Mouse (Mus musculus): ENCODE measurements around the gene Smad3. TPM values are rescaled to one million over a fixed set of nuclear protein-coding genes. Genes with fewer than 3 reads are reported as not detected.

Gene Smad3
- polyA plus RNA-seq, 1 experiment from 2014 or later, result 5.4 TPM

DNA sequence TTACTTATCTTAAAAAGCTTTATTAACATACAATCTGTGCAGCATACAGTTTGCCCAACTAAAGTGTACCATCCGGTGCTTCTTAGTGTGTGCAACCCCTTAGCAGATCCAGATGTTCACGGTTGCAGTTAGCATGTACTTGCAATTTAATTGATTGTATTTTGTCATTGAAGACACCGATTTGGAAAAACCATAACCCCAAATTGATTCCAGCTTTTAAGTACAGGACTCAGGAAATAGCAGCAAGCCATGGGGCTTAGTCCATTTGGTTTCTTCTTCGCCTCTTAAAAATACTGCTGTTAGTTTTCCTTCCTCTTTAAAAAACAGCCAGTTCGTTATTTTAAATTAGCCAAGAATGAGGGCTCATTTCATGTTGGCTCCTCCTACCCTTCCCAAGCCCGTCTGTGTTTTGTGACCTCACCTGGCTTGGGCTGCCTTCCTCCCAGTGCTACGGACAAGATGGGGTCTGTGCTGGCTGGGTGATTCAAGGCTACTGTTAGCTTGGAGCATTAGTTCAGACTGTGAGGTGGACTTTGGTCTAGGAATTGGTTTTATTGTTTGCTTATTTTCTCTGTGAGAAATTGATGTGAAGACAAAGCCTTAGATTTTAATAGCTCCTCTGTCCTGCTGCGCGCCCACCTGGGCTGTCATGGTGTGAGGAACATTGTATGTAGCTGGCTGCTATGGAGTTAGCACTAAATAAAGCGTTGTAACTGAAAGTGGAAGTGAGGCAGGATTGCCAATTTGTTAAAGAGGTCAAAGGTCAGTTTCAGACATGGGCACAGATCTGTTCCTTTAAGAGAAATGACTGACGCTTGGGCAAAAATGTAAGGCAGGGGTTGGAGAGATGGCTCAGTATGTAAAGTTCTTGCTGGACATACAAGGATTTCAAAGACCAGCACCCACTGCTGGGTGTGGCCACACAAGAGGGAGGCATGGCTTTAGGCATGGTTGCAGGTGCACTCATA, 143.5 kb downstream of the Smad3 start:
- no peak for ATAC-seq
- Histone ChIP-seq H3K9ac (ENCODE audit: low read length) (no peak overlapping the region), H3K27me3 (replicated peaks; ENCODE audit: control insufficient read depth, insufficient read depth, low read length) (no peaks in the 10 kb centered on the region), H3K27ac (ENCODE audit: low read depth, low read length) (no peak overlapping the region), H3K4me3 (ENCODE audit: low read depth, low read length) (no peak overlapping the region), H3K36me3 (ENCODE audit: control insufficient read depth, insufficient read depth, low read length) (peaks cover 20% of the 10 kb centered on the region; the same call in 1 of the 2 replicates), H3K4me1 (ENCODE audit: control insufficient read depth, insufficient read depth, low read length) (peaks cover 15% of the 10 kb centered on the region), H3K4me2 (ENCODE audit: low read length) (no peak overlapping the region), H3K9me3 (replicated peaks; ENCODE audit: control insufficient read depth, low read length) (no peaks in the 10 kb centered on the region)
- WGBS, result 72% methylated on average over 11 of the region's 11 CpGs
- no peak for DNase-seq (ENCODE audit: low spot score)

DNA sequence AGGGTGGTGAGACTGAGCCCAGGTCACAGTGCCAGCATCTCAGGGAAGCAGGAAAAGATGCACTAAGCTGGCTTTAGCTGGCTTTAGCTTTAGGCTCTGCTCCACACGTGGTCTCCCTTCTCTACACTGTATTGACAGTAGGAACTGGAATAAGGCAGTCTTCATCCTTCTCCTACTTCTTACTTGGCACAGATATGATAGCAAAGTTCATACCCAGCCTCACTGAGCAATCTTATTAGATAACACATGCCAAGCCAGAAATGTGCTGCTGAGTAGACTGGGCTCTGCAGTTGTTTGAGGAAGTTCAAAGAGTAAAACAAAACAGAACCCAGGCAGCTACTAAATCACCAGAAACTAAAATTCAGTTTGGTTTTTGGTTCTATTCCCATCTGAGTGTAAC, 144.2 kb downstream of the Smad3 start:
- Histone ChIP-seq H3K9me3 (replicated peaks; ENCODE audit: control insufficient read depth, low read length) (no peaks in the 10 kb centered on the region), H3K27me3 (replicated peaks; ENCODE audit: control insufficient read depth, insufficient read depth, low read length) (no peaks in the 10 kb centered on the region), H3K9ac (ENCODE audit: low read length) (no peak overlapping the region), H3K4me2 (ENCODE audit: low read length) (no peak overlapping the region), H3K27ac (ENCODE audit: low read depth, low read length) (no peak overlapping the region), H3K4me3 (ENCODE audit: low read depth, low read length) (no peak overlapping the region), H3K4me1 (ENCODE audit: control insufficient read depth, insufficient read depth, low read length) (peaks cover 15% of the 10 kb centered on the region), H3K36me3 (ENCODE audit: control insufficient read depth, insufficient read depth, low read length) (peaks cover 15% of the 10 kb centered on the region; the same call in 1 of the 2 replicates)
- DNase-seq (ENCODE audit: low spot score) (no peak), ATAC-seq (no peak)
- 27% methylated on average over 1 of the region's 1 CpGs for WGBS

DNA sequence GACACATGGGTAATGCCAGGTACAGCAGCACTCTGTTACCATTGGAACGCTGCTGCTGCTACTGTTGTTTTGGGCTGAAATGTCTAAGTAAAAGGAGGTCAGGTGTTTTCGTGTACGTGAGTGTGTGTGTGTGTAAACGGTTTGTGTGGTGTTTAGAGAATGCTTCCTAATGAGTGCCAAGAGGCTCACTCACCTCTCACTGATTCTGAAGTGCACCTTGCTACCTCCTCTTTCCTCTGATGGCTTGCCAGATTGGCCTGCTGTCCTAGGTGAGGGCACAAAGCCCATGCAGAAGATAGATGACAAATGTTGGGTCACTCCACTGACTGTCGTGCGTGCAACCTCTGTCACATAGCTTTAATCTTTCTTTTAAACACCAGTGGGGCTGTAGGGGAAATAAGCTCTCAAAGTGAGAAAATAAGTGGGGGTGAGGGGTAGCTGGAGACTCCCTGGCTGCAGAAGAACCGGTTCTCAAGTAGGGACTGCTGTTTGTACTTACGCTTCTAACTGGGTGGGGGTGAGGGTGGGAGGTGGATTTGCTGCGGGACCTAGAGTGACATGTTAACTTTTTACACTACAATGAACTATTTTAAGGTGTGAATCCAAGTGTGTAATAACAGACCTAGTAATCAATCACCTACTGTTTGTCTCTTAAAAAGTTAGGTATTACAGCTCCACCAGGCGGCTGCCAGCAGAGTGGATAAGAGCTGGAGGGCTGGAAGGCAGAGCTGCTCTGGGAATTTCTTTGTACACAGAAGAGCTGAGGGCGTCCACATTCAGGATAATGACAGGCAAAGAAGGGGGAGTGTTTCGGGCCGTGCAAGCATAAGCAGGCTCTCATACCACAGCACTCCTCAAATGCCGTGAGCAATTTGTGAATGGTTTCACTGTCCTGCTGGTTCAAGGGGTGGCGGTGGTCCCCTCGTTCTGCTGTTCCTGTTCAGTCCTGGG, 145.0 kb downstream of the Smad3 start:
- H3K9ac ChIP-seq (ENCODE audit: low read length), result no peak overlapping the region

GRCm38 (mm10) chr9:63611967-63612366, 145.8 kb downstream of the Smad3 start:
- ATAC-seq (no peak), DNase-seq (ENCODE audit: low spot score) (no peak)
- Histone ChIP-seq H3K4me3 (ENCODE audit: low read depth, low read length) (no peak overlapping the region), H3K36me3 (ENCODE audit: control insufficient read depth, insufficient read depth, low read length) (0 out of 2 replicates have a peak, but pooled peaks cover 1% of the 10 kb centered on the region), H3K9ac (ENCODE audit: low read length) (no peak overlapping the region), H3K4me1 (ENCODE audit: control insufficient read depth, insufficient read depth, low read length) (peaks cover 15% of the 10 kb centered on the region), H3K9me3 (replicated peaks; ENCODE audit: control insufficient read depth, low read length) (no peaks in the 10 kb centered on the region), H3K27me3 (replicated peaks; ENCODE audit: control insufficient read depth, insufficient read depth, low read length) (no peaks in the 10 kb centered on the region), H3K4me2 (ENCODE audit: low read length) (no peak overlapping the region), H3K27ac (ENCODE audit: low read depth, low read length) (no peak overlapping the region)
- 76% methylated on average over 5 of the region's 5 CpGs for WGBS

More for the DNA sequence above, 145.0 kb downstream of the Smad3 start:
- Histone ChIP-seq H3K27me3 (replicated peaks; ENCODE audit: control insufficient read depth, insufficient read depth, low read length) (no peaks in the 10 kb centered on the region), H3K9me3 (replicated peaks; ENCODE audit: control insufficient read depth, low read length) (no peaks in the 10 kb centered on the region), H3K4me1 (ENCODE audit: control insufficient read depth, insufficient read depth, low read length) (peaks cover 15% of the 10 kb centered on the region), H3K4me3 (ENCODE audit: low read depth, low read length) (no peak overlapping the region), H3K36me3 (ENCODE audit: control insufficient read depth, insufficient read depth, low read length) (peaks cover 9% of the 10 kb centered on the region; the same call in 1 of the 2 replicates), H3K4me2 (ENCODE audit: low read length) (no peak overlapping the region), H3K27ac (ENCODE audit: low read depth, low read length) (no peak overlapping the region)
- DNase-seq (ENCODE audit: low spot score) (peak; percentile 79), ATAC-seq (peak; percentile 67)
- 35% methylated on average over 16 of the region's 16 CpGs for WGBS

DNA sequence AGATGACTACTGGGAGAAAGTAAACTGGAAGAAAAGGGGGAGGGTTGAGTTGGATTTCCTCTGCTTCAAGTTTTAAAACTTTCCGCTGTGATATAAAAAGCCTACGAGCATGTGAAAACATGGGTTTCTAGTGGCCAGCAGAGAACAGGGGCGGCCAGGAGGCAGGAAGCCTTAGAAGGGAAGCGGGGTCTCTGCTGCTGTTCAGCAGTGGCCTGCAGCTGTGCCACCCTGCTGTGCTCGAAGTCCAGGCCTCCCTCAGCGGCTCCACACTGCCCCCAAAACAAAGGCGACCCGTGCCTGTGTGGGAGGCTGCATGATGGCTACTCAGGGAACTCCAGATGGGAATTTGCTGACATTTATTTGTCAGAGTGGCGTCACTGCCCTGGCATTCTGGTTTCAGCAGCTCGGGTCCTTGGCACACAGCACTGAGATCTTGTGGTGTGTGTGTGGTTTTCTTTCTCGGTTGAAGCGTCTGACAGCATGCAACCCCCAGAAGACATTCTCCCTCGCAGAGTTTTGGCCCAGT, 146.9 kb downstream of the Smad3 start:
- no peak for ATAC-seq
- no peaks in the 10 kb centered on the region for H3K36me3 ChIP-seq (ENCODE audit: control insufficient read depth, insufficient read depth, low read length)
- H3K4me3 ChIP-seq (ENCODE audit: low read depth, low read length), result no peak overlapping the region
- 17% methylated on average over 13 of the region's 13 CpGs for WGBS
- no peak overlapping the region for H3K27ac ChIP-seq (ENCODE audit: low read depth, low read length)
- H3K9ac ChIP-seq (ENCODE audit: low read length), result no peak overlapping the region; the same call in 1 of the 2 replicates
- H3K4me1 ChIP-seq (ENCODE audit: control insufficient read depth, insufficient read depth, low read length), result peaks cover 15% of the 10 kb centered on the region
- H3K27me3 ChIP-seq (replicated peaks; ENCODE audit: control insufficient read depth, insufficient read depth, low read length), result no peaks in the 10 kb centered on the region
- peak; percentile 32 for DNase-seq (ENCODE audit: low spot score)
- H3K4me2 ChIP-seq (ENCODE audit: low read length), result no peak overlapping the region
- H3K9me3 ChIP-seq (replicated peaks; ENCODE audit: control insufficient read depth, low read length), result no peaks in the 10 kb centered on the region

DNA sequence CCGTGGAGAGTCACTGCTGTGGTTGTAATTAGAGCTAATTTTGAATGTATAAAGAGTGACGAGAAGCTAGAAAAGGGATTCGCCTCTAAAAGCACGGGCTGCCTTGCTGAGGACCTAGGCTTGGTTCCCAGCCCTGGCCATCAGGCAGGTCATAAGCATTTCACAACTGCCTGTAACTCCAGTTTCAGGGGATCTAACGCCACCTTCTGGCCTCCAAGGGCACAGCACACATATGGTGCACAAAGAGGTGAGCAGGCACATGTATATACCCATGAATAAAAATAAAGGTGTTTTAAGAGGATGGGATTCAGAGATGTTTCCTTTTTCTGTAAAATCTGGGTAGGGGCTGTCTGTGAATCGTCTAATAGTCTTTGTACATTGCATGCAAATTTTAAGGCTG, 147.6 kb downstream of the Smad3 start:
- H3K27me3 ChIP-seq (replicated peaks; ENCODE audit: control insufficient read depth, insufficient read depth, low read length), result no peaks in the 10 kb centered on the region
- no peak overlapping the region for H3K27ac ChIP-seq (ENCODE audit: low read depth, low read length)
- H3K9ac ChIP-seq (ENCODE audit: low read length), result no peak overlapping the region
- no peak overlapping the region for H3K4me3 ChIP-seq (ENCODE audit: low read depth, low read length)
- no peak for ATAC-seq
- H3K4me2 ChIP-seq (ENCODE audit: low read length), result no peak overlapping the region
- no peak for DNase-seq (ENCODE audit: low spot score)
- no peaks in the 10 kb centered on the region for H3K9me3 ChIP-seq (replicated peaks; ENCODE audit: control insufficient read depth, low read length)
- no peaks in the 10 kb centered on the region for H3K36me3 ChIP-seq (ENCODE audit: control insufficient read depth, insufficient read depth, low read length)
- WGBS, result 88% methylated on average over 6 of the region's 6 CpGs
- H3K4me1 ChIP-seq (ENCODE audit: control insufficient read depth, insufficient read depth, low read length), result peaks cover 15% of the 10 kb centered on the region

GRCm38 (mm10) chr9:63609776-63610175, 148.0 kb downstream of the Smad3 start:
- H3K9me3 ChIP-seq (replicated peaks; ENCODE audit: control insufficient read depth, low read length), result no peaks in the 10 kb centered on the region
- H3K36me3 ChIP-seq (ENCODE audit: control insufficient read depth, insufficient read depth, low read length), result no peaks in the 10 kb centered on the region
- H3K27me3 ChIP-seq (replicated peaks; ENCODE audit: control insufficient read depth, insufficient read depth, low read length), result no peaks in the 10 kb centered on the region
- no peak overlapping the region for H3K27ac ChIP-seq (ENCODE audit: low read depth, low read length)
- DNase-seq (ENCODE audit: low spot score), result no peak
- H3K4me3 ChIP-seq (ENCODE audit: low read depth, low read length), result no peak overlapping the region
- 93% methylated on average over 2 of the region's 2 CpGs for WGBS
- H3K4me1 ChIP-seq (ENCODE audit: control insufficient read depth, insufficient read depth, low read length), result peaks cover 15% of the 10 kb centered on the region
- no peak overlapping the region for H3K4me2 ChIP-seq (ENCODE audit: low read length)
- H3K9ac ChIP-seq (ENCODE audit: low read length), result no peak overlapping the region
- no peak for ATAC-seq

DNA sequence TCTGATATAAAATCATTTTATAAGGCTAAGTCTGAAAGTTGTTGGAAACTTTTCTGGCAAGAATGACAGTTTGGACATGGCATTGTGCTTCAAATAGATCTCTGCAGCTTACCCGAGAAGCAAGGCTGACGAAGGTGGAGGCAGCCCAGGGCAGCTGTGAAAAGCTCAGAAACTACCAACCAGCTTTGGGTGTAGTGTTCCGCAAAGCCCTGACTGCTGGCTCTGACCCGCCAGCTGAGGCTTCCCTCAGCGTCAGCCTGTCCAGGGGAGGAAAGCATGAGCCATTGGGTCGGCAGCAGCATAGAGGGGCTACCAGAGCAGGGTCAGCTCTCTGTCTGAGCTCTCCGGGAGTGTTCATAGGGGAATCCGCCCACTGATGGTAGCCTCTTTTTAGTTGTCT, 148.5 kb downstream of the Smad3 start:
- H3K4me1 ChIP-seq (ENCODE audit: control insufficient read depth, insufficient read depth, low read length), result peaks cover 15% of the 10 kb centered on the region
- ATAC-seq, result no peak
- no peak for DNase-seq (ENCODE audit: low spot score)

More for the DNA sequence above, 148.5 kb downstream of the Smad3 start:
- Histone ChIP-seq H3K9me3 (replicated peaks; ENCODE audit: control insufficient read depth, low read length) (no peaks in the 10 kb centered on the region), H3K9ac (ENCODE audit: low read length) (no peak overlapping the region), H3K36me3 (ENCODE audit: control insufficient read depth, insufficient read depth, low read length) (no peaks in the 10 kb centered on the region), H3K27ac (ENCODE audit: low read depth, low read length) (no peak overlapping the region), H3K4me2 (ENCODE audit: low read length) (no peak overlapping the region), H3K27me3 (replicated peaks; ENCODE audit: control insufficient read depth, insufficient read depth, low read length) (no peaks in the 10 kb centered on the region), H3K4me3 (ENCODE audit: low read depth, low read length) (no peak overlapping the region)
- WGBS, result 72% methylated on average over 8 of the region's 8 CpGs

All from forebrain, embryonic 14.5 days (tissue).